Mouse (Mus musculus) liver, postnatal 0 days (tissue): ENCODE measurements around the gene Adam22. TPM values are rescaled to one million over a fixed set of nuclear protein-coding genes. Genes with fewer than 3 reads are reported as not detected.

Experiments
- microRNA-seq: library from miRNA; unstranded; fragments of <30 nt; microRNA quantifications from one replicate; pipeline ENCODE4, GENCODE M21; 2016
- polyA plus RNA-seq: library from polyadenylated mRNA; unstranded; fragments of >200 nt; fragmentation: Nextera tagmentation; extraction: Ambion mirVana; gene quantifications from 2 replicates; pipeline ENCODE4 v1.2.1, GENCODE M21; 2015

Gene Adam22
- polyA plus RNA-seq, 1 experiment from 2014 or later, result 0.33 TPM

Small RNAs within 50 kb of the gene (microRNA-seq; reads per million reads assigned to microRNA genes)
- gene Gm24196, result not detected

Other genes with a start within 250 kb of the Adam22 start
- 14.0 TPM in 2 replicates for gene Dbf4, start 54.6 kb upstream of the Adam22 start, polyA plus RNA-seq
- 2.9 and 3.1 TPM in 2 replicates for gene Slc25a40, start 54.7 kb upstream of the Adam22 start, polyA plus RNA-seq